In the genomic region with DNA sequence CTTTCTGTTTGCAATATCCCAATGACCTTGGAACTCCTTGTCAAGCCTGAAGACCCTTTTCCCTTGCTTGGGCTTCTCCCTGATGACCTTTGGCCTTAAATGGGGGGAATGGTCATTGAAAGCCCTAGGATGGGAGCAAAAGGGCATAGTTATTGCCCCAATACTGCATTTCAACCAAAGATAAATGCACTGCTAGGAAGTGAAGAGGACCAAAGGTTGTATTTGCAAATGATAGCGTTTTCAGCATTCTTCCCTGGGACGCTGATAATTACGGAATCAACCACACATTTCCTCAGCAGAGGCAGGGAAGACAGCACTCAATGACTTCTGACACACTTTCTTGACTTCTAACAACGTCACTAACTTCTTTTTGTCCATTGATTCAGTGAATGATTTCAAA, we compare ENCODE assay signal across 22 mouse cellular contexts.
A peak's percentile ranks its signal among the peaks of the same experiment; 100 is the strongest.
DNase-seq lines count a peak whose midpoint lies in the region; ATAC-seq and TF ChIP-seq lines count a peak whose summit lies in the region.
"Had no signal": no experiment of that assay in that cellular context is flagged by ENCODE, and none has a peak within 500 bp of the region (broad histone marks: within the 10 kb centered on the region; RNA-seq: fewer than 3 reads in every experiment).

No protein-coding gene starts in this region.

- no peak overlapping the region for H3K27ac ChIP-seq in liver, adult 2 months (replicated peaks; ENCODE audit: insufficient read depth, low read depth, low read length)
- no peak overlapping the region for H3K27ac ChIP-seq in intestine, postnatal 0 days (ENCODE audit: low read depth, low read length)
- H3K27ac ChIP-seq: embryonic facial prominence, embryonic 13.5 days; embryonic facial prominence, embryonic 15.5 days; forebrain, embryonic 13.5 days; forebrain, embryonic 15.5 days had no signal

- H3K4me1 ChIP-seq in liver, adult 2 months (ENCODE audit: control insufficient read depth, insufficient read depth, low read length): peaks cover 2% of the 10 kb centered on the region; the same call in 1 of the 2 replicates
- no peaks in the 10 kb centered on the region for H3K4me1 ChIP-seq in intestine, postnatal 0 days (replicated peaks; ENCODE audit: control insufficient read depth, insufficient read depth, low read length)
- H3K4me1 ChIP-seq: embryonic facial prominence, embryonic 13.5 days; embryonic facial prominence, embryonic 15.5 days; forebrain, embryonic 15.5 days had no signal

- no peaks in the 10 kb centered on the region for H3K9me3 ChIP-seq in intestine, postnatal 0 days (ENCODE audit: control insufficient read depth)
- H3K9me3 ChIP-seq: embryonic facial prominence, embryonic 13.5 days; embryonic facial prominence, embryonic 15.5 days; forebrain, embryonic 13.5 days; forebrain, embryonic 15.5 days had no signal

- H3K36me3 ChIP-seq in liver, adult 2 months (ENCODE audit: control insufficient read depth, insufficient read depth, low read length): no peaks in the 10 kb centered on the region
- H3K36me3 ChIP-seq in intestine, postnatal 0 days (ENCODE audit: control insufficient read depth, insufficient read depth): no peaks in the 10 kb centered on the region
- H3K36me3 ChIP-seq: embryonic facial prominence, embryonic 13.5 days; embryonic facial prominence, embryonic 15.5 days; forebrain, embryonic 15.5 days had no signal

- H3K9ac ChIP-seq in liver, adult 2 months (ENCODE audit: low read depth, low read length): no peak overlapping the region
- H3K9ac ChIP-seq in intestine, postnatal 0 days (ENCODE audit: low read depth, low read length): no peak overlapping the region
- H3K9ac ChIP-seq: embryonic facial prominence, embryonic 13.5 days; embryonic facial prominence, embryonic 15.5 days; forebrain, embryonic 13.5 days; forebrain, embryonic 15.5 days; forebrain, postnatal 0 days had no signal

- no peak overlapping the region for H3K4me3 ChIP-seq in liver, adult 2 months (ENCODE audit: insufficient read depth, low read depth, low read length)
- H3K4me3 ChIP-seq in intestine, postnatal 0 days (ENCODE audit: low read depth, low read length): no peak overlapping the region
- H3K4me3 ChIP-seq: embryonic facial prominence, embryonic 13.5 days; embryonic facial prominence, embryonic 15.5 days; forebrain, embryonic 13.5 days; forebrain, embryonic 15.5 days had no signal

- no peaks in the 10 kb centered on the region for H3K27me3 ChIP-seq in liver, adult 2 months (ENCODE audit: control insufficient read depth, insufficient read depth, low read length)
- no peaks in the 10 kb centered on the region for H3K27me3 ChIP-seq in intestine, postnatal 0 days (replicated peaks; ENCODE audit: control insufficient read depth, insufficient read depth, low read length)
- H3K27me3 ChIP-seq: embryonic facial prominence, embryonic 13.5 days; embryonic facial prominence, embryonic 15.5 days; forebrain, embryonic 13.5 days; forebrain, embryonic 15.5 days had no signal

- ATAC-seq in intestine, postnatal 0 days: peak; percentile 87
- ATAC-seq in CD4-positive, CD25-positive, alpha-beta regulatory T cell, adult 4 months: no peak
- no peak for ATAC-seq in erythroblast, adult 5-6 weeks (replicated peaks; ENCODE audit: low FRiP score, poor library complexity, severe bottlenecking)
- ATAC-seq: forebrain, embryonic 13.5 days; forebrain, embryonic 15.5 days; forebrain, postnatal 0 days had no signal

- no peak overlapping the region for H3K4me2 ChIP-seq in intestine, postnatal 0 days (replicated peaks; ENCODE audit: low read depth)
- H3K4me2 ChIP-seq: embryonic facial prominence, embryonic 13.5 days; embryonic facial prominence, embryonic 15.5 days; forebrain, embryonic 13.5 days; forebrain, embryonic 15.5 days had no signal

- H3K79me2 ChIP-seq in liver, adult 2 months (ENCODE audit: control insufficient read depth, insufficient read depth, low read length): no peaks in the 10 kb centered on the region

- TF ChIP-seq POLR2A in liver, adult 2 months (IDR thresholded peaks at IDR 0.05; ENCODE audit: extremely low read depth, insufficient read depth, low read length): no peak

- WGBS in liver, adult 2 months: 18% methylated on average over 4 of the region's 4 CpGs
- WGBS in intestine, postnatal 0 days: 50% methylated on average over 4 of the region's 4 CpGs

- peak; percentile 88 for DNase-seq in liver, adult 2 months (ENCODE audit: extremely low read depth, low read depth, low spot score)
- no peak for DNase-seq in liver
- DNase-seq in yolk sac, embryonic 10.5 days (ENCODE audit: low spot score): peak; percentile 19
- DNase-seq: adrenal gland, adult 2 months; adrenal gland, postnatal 10 days; adrenal gland, postnatal 25 days; B cell, adult 2 months; cerebellum, adult 11 months; cerebellum, adult 18-20 months; cerebellum, adult 8-10 months; cerebellum, adult 9-11 months; cerebellum, postnatal 14 days; cerebellum, postnatal 36 days; embryo, embryonic 11 days; forebrain, postnatal 0 days had no signal

- TF ChIP-seq CTCF in liver, adult 2 months (IDR thresholded peaks at IDR 0.05; ENCODE audit: low read depth, low read length): no peak
- no peak for TF ChIP-seq CTCF in intestine, postnatal 0 days (IDR thresholded peaks at IDR 0.05; ENCODE audit: low read depth)
